Mouse (Mus musculus): ENCODE data around the gene Akap8. TPM values are rescaled to one million over a fixed set of nuclear protein-coding genes. Genes with fewer than 3 reads are reported as not detected.

Gene Akap8
- polyA plus RNA-seq, 1 experiment from 2014 or later, result 144 TPM

DNA sequence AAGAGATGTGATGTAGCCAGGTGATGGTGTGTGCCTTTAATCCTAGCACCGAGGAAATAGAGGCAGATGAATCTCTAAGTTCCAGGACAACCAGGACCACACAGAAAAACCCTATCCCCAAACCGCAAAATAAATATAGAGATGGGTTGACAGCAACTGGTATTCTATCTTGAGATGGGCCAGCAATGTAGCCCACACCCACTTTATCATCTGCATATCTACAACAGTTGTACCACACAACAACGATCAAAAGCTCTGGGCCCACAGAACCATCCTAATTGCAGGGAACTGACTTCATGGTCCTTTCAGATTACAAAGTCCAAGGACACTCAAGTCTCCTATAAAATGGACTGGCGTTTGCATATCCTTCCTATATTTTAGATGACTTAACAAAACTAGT lies 13.1 kb downstream of the Akap8 start:
- 95% methylated on average over 4 of the region's 4 CpGs for WGBS
- Histone ChIP-seq H3K27ac (no peak overlapping the region), H3K4me3 (no peak overlapping the region), H3K9me3 (no peaks in the 10 kb centered on the region), H3K27me3 (ENCODE audit: poor library complexity, severe bottlenecking) (no peaks in the 10 kb centered on the region), H3K36me3 (replicated peaks) (peaks cover 100% of the 10 kb centered on the region), H3K4me1 (no peaks in the 10 kb centered on the region)
- no peak for DNase-seq (ENCODE audit: extremely low spot score, low spot score)

DNA sequence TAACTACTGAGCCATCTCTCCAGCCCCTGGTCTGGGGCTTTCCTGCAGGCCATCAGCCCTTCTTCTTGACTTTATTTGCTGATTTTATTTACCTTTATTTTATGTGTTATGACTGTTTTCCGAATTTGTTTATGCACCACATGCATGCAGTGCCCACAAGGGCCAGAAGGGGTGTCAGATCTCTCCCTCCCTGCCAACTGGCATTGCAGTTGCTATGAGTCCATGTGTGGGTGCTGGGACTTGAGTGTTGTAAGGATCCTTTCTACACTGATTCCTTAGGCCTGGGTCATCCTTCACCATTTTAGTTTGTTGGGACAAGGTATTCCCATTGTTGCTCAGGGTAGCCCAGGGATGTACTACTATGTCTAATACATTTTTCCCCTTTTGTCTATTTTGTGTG lies 22.9 kb downstream of the Akap8 start:
- Histone ChIP-seq H3K4me1 (no peaks in the 10 kb centered on the region), H3K9me3 (no peaks in the 10 kb centered on the region), H3K4me3 (no peak overlapping the region), H3K36me3 (replicated peaks) (peaks cover 15% of the 10 kb centered on the region), H3K27ac (no peak overlapping the region), H3K27me3 (ENCODE audit: poor library complexity, severe bottlenecking) (no peaks in the 10 kb centered on the region)
- WGBS, result 90% methylated on average over 1 of the region's 1 CpGs
- DNase-seq (ENCODE audit: extremely low spot score, low spot score), result no peak

DNA sequence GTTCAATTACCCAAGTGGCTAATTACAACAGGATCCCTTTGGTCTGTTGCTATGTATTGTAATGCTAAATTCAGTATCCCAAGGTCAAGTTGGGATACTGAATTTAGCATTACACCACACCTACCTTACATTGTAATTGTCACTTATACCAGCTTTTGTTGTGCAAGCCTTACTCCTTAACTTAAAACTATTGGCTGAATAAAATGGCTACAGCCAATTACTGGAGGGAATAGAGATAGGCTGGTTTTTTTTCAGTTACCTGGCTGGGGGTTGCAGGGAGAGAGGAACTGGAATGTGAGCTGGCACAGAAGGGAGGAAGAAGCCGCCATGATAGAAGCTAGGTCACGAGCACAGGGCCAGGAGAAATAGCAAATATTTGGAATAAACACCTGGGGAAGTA lies 25.1 kb downstream of the Akap8 start:
- H3K27me3 ChIP-seq (ENCODE audit: poor library complexity, severe bottlenecking), result no peaks in the 10 kb centered on the region
- no peak overlapping the region for H3K4me3 ChIP-seq
- H3K27ac ChIP-seq, result no peak overlapping the region
- WGBS, result 93% methylated on average over 2 of the region's 2 CpGs
- H3K4me1 ChIP-seq, result no peaks in the 10 kb centered on the region
- no peak for DNase-seq (ENCODE audit: extremely low spot score, low spot score)
- H3K36me3 ChIP-seq (replicated peaks), result no peaks in the 10 kb centered on the region
- H3K9me3 ChIP-seq, result no peaks in the 10 kb centered on the region

DNA sequence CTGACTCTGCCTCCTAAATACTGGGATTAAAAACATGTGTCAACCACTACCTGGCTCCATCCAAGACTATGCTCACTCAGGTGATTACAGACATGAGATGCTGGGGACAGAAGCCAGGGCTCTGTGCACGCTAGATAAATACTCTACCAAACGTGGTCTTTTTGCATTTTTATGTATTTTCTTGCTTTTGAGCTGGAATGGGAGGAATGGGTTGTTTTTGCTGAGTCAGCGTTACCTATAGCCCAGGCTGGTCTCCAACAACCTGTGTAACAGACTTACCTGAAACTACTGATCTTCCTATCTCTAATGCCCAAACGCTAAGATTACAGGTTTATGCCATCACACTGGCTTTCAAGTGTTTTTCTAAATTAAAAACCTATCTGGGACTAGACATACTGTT lies 25.9 kb downstream of the Akap8 start:
- 86% methylated on average over 4 of the region's 4 CpGs for WGBS
- no peak for DNase-seq (ENCODE audit: extremely low spot score, low spot score)
- no peaks in the 10 kb centered on the region for H3K4me1 ChIP-seq

DNA sequence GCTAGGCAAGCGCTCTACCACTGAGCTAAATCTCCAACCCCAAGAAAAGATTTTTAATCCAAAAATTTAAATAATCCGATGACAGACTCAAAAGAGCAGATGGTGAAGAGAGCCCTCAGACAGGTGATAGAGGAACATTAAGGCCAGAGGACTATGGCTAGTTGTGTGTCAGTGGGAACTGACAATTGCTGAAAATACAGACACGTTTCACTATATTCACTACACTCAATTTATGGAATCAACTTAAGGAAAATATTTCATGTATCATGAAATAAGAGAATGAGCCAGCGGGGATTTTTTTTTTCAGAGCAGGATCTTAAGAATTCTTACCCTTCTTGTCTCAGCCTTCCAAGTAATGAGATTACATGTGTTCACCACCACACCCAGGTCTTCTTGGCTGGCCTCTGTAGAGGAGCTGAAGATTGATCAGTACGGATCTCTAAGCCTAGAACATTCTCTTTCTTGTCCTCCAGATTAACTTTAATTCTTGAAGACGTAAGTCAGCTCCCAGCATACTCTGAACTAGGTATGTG lies 35.8 kb downstream of the Akap8 start:
- Histone ChIP-seq H3K27me3 (ENCODE audit: poor library complexity, severe bottlenecking) (no peaks in the 10 kb centered on the region), H3K36me3 (replicated peaks) (peaks cover 7% of the 10 kb centered on the region), H3K27ac (peak overlapping the region; percentile 99), H3K4me3 (peak overlapping the region; percentile 98), H3K9me3 (no peaks in the 10 kb centered on the region), H3K4me1 (peaks cover 37% of the 10 kb centered on the region)
- no peak for DNase-seq (ENCODE audit: extremely low spot score, low spot score)
- 59% methylated on average over 6 of the region's 6 CpGs for WGBS

More for the DNA sequence above, 25.9 kb downstream of the Akap8 start:
- no peaks in the 10 kb centered on the region for H3K36me3 ChIP-seq (replicated peaks)
- no peak overlapping the region for H3K27ac ChIP-seq
- no peak overlapping the region for H3K4me3 ChIP-seq
- no peaks in the 10 kb centered on the region for H3K27me3 ChIP-seq (ENCODE audit: poor library complexity, severe bottlenecking)
- H3K9me3 ChIP-seq, result no peaks in the 10 kb centered on the region

DNA sequence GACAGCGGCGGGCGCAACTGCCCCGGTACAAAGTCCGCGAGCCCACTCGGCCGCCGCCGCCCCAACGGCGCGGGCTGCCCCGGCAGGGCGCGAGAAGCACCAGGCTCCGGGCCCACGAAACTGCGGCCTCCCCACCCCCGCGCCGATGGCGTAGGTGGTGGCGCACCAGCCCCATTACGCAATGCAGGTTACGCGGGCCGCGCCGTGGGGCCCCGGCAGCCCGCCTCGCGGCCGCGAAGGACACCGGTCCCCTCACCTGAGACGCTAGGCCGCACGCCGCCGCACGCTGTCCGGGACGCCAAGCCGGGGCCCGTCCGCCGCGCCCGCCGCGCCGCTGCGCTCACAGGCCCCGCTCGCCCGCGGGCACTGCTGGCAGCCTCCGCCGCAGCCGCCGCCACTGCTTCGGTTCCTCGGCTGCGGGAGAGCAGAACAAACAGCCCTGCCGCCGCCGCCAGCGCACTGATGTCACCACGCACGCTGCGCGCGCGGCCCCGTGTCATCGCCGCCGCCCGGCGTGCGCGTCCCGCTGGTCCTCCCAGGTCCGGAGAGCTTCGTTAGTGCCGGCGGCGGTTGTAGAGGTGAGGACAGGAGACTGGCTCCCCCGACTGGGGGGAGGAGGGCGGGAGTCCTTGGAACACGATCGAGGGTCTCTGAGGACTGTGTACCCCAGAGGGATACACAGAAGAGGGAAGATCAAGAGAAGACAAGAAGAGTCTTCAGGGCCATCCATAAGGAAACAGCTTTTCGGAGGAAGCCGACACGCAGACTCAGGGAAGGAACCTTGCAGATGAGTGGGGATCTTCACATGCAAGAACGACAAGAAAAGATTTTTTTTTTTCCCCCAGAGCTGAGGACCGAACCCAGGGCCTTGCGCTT lies 36.5 kb downstream of the Akap8 start, which contains the start of gene Brd4:
Brd4 (minus strand) TSS at position 461 of the 876 bp plus-strand sequence.
- DNase-seq (ENCODE audit: extremely low spot score, low spot score), result peak; percentile 94
- H3K36me3 ChIP-seq (replicated peaks), result peaks cover 7% of the 10 kb centered on the region
- H3K9me3 ChIP-seq, result no peaks in the 10 kb centered on the region
- peaks cover 37% of the 10 kb centered on the region for H3K4me1 ChIP-seq
- H3K27me3 ChIP-seq (ENCODE audit: poor library complexity, severe bottlenecking), result no peaks in the 10 kb centered on the region
- WGBS, result under 1% methylated on average over 100 of the region's 100 CpGs
- peak within 1 kb of the TSS; percentile 99 for H3K27ac ChIP-seq
- peak within 1 kb of the TSS; percentile 98 for H3K4me3 ChIP-seq

DNA sequence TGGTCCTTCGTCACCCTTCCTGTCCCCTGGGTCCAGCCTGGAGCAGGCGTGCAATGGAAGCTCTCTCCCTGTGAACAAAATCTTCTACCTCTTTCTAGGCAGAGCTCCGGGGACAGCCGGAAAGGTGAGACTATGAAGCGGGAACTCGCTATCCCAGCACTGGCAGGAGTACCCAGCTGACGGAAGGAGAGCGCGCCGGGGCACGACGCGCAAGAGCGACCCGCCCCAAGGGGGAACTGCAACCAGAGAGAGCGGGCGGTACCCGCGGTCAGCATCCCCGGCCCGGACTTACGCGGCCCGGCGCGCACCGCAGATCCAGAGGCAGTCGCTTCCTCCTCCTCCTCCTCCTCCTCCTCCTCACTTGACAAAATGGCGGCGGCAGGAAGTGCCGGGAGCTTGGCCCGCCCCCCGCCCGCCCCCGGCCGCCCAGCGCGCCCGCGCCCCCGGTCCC lies 37.2 kb downstream of the Akap8 start:
- WGBS, result 0% methylated on average over 39 of the region's 41 CpGs
- Histone ChIP-seq H3K27me3 (ENCODE audit: poor library complexity, severe bottlenecking) (no peaks in the 10 kb centered on the region), H3K9me3 (no peaks in the 10 kb centered on the region), H3K27ac (peak overlapping the region; percentile 99), H3K4me1 (peaks cover 37% of the 10 kb centered on the region), H3K4me3 (peak overlapping the region; percentile 98), H3K36me3 (replicated peaks) (peaks cover 10% of the 10 kb centered on the region)
- DNase-seq (ENCODE audit: extremely low spot score, low spot score), result peak; percentile 69

DNA sequence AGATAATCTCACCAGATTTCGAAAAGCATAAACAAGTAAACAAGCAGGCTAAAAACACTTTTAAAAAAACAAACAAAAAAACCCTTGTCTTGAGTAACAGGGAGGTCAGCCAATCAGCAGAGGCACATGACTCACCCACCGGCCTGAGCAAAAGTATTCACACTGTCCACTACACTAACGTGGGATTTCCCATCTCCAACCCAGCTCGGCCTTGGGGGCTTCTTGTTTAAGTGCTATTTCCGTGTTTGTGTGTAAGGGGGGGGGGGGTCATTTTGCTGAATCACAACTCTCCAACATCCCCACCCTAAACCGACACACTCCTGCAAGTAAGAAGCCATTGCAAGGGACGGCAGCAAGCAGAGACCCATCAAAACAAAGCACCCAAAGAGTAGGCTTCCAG lies 37.7 kb downstream of the Akap8 start:
- no peaks in the 10 kb centered on the region for H3K9me3 ChIP-seq
- peaks cover 10% of the 10 kb centered on the region for H3K36me3 ChIP-seq (replicated peaks)
- H3K27ac ChIP-seq, result peak overlapping the region; percentile 99
- no peak for DNase-seq (ENCODE audit: extremely low spot score, low spot score)
- peak overlapping the region; percentile 98 for H3K4me3 ChIP-seq
- H3K27me3 ChIP-seq (ENCODE audit: poor library complexity, severe bottlenecking), result no peaks in the 10 kb centered on the region
- 10% methylated on average over 7 of the region's 7 CpGs for WGBS
- peaks cover 37% of the 10 kb centered on the region for H3K4me1 ChIP-seq

DNA sequence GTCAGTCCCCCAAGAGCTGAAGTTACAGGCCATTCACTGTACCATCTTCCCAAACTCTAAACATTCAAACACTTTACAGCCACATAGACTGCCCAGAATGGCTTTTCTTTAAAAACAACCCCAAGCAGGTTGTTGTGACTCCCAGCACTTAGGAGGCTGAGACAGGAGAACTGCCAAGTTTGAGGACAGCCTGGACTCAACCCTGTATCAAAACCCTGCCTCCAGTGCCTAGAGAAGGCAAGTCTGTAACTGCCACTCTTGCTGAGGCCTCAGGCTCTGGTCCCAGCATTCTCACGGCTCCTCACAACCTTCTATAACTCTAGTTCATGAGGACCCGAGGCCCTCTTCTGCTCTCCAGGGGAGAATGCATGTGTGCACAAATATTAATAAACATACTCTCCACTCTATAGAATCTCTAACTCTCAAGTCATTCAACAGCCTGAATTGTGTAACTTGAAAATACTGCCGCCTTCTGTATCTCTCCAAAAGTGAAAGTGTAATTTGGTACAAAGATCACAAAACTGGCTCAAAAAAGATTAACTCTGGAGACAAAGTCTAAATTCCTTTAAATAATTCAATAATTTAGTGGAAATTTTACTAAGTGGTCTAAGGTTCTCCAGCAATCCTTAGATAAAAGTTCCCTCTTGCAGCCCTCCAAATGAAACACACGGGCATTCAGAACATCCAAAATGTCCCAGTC lies 39.3 kb downstream of the Akap8 start:
- peak overlapping the region; percentile 98; the same call in 1 of the 2 replicates for H3K4me3 ChIP-seq
- no peak for DNase-seq (ENCODE audit: extremely low spot score, low spot score)
- 86% methylated on average over 4 of the region's 4 CpGs for whole genome bisulfite sequencing
- H3K36me3 ChIP-seq (replicated peaks), result peaks cover 10% of the 10 kb centered on the region
- no peaks in the 10 kb centered on the region for H3K9me3 ChIP-seq
- no peaks in the 10 kb centered on the region for H3K27me3 ChIP-seq (ENCODE audit: poor library complexity, severe bottlenecking)
- H3K27ac ChIP-seq, result no peak overlapping the region
- H3K4me1 ChIP-seq, result peaks cover 41% of the 10 kb centered on the region

DNA sequence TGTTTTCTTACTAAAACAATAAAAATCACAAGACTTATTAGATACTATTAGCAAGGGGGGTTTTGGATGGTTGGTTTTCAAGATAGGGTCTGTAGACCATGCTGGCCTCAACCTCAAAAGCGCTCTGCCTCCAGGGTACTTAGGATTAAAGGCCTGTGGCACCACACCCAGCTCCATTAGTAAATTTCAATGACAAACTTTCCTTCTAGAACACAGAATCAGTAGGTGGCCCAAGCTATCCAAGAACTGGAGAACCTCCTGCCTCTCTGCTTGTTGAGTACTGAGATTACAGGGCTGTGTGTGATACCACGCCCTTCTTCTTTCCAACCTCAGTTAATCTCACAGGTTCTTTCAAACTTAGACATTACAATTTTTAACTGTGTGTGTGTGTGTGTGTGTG lies 39.9 kb downstream of the Akap8 start:
- no peaks in the 10 kb centered on the region for H3K9me3 ChIP-seq
- peaks cover 11% of the 10 kb centered on the region for H3K36me3 ChIP-seq (replicated peaks)
- H3K27me3 ChIP-seq (ENCODE audit: poor library complexity, severe bottlenecking), result no peaks in the 10 kb centered on the region
- WGBS, result 92% methylated on average over 2 of the region's 2 CpGs
- no peak overlapping the region for H3K4me3 ChIP-seq
- H3K4me1 ChIP-seq, result peaks cover 41% of the 10 kb centered on the region
- H3K27ac ChIP-seq, result no peak overlapping the region
- DNase-seq (ENCODE audit: extremely low spot score, low spot score), result no peak

DNA sequence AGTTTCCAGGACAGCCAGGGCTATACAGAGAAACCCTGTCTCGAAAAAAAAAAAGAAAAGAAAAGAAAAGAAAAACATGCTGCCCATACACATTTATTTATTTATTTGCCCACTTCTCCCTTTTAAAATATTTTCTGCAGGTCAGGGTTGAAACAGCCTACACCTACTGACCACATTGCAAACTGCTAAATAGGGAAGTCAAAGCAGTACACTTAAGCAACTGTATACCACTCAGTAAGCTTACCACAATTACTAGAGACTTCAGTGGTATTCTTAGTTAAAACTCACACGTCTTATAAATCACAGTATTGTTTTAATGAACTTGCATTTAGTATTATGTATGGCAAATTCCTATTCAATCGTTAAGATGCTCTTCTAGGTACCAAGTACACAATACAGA lies 40.5 kb downstream of the Akap8 start:
- no peak overlapping the region for H3K27ac ChIP-seq
- H3K36me3 ChIP-seq (replicated peaks), result peaks cover 15% of the 10 kb centered on the region
- peaks cover 40% of the 10 kb centered on the region for H3K4me1 ChIP-seq
- no peaks in the 10 kb centered on the region for H3K9me3 ChIP-seq
- H3K27me3 ChIP-seq (ENCODE audit: poor library complexity, severe bottlenecking), result no peaks in the 10 kb centered on the region
- WGBS, result 89% methylated on average over 3 of the region's 3 CpGs
- DNase-seq (ENCODE audit: extremely low spot score, low spot score), result no peak
- H3K4me3 ChIP-seq, result no peak overlapping the region

DNA sequence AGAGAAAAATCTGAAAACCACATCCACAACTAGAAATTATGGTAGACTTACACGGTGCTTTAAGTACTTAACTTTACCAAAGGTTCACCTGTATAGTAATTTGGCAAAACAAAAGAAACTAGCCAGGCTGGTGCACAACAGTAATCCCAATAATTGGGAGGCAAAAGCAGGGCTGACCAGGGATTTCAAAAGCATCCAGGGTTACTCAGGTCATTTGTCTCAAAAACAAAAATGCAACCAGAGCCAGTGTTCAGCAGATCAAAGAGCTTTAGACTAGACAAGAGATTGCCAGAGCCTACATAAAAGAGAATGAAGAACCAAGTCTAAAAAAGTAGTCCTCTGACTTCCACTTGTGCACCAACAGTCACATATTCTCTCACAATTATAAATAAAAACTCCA lies 43.8 kb downstream of the Akap8 start:
- Histone ChIP-seq H3K4me3 (no peak overlapping the region), H3K27ac (no peak overlapping the region), H3K9me3 (no peaks in the 10 kb centered on the region), H3K4me1 (peaks cover 14% of the 10 kb centered on the region), H3K36me3 (replicated peaks) (peaks cover 22% of the 10 kb centered on the region), H3K27me3 (ENCODE audit: poor library complexity, severe bottlenecking) (no peaks in the 10 kb centered on the region)
- 60% methylated on average over 1 of the region's 1 CpGs for WGBS
- DNase-seq (ENCODE audit: extremely low spot score, low spot score), result no peak

DNA sequence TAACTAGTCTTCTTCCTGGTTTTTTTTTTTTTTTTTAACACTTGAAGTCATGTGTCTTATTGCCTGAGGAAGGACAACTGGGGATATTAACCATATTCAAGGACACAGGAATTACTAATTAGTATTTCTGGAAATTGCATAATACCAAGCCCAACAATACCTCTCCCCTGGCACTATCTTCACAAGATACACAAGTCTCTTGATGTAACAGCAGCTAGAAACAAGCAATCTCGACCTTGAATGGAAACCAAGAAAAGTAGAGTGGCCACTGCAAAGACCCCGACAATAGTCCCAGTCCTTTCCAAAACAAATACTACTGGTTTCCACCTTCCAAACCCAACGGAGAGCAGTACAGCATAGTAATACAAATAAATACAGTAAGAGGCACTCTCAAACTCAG lies 45.5 kb downstream of the Akap8 start:
- Histone ChIP-seq H3K27me3 (ENCODE audit: poor library complexity, severe bottlenecking) (no peaks in the 10 kb centered on the region), H3K9me3 (no peaks in the 10 kb centered on the region), H3K4me3 (no peak overlapping the region), H3K36me3 (replicated peaks) (peaks cover 20% of the 10 kb centered on the region), H3K27ac (no peak overlapping the region), H3K4me1 (peaks cover 4% of the 10 kb centered on the region; the same call in 1 of the 2 replicates)
- DNase-seq (ENCODE audit: extremely low spot score, low spot score), result no peak
- 88% methylated on average over 3 of the region's 3 CpGs for WGBS
